Mouse (Mus musculus) mouse trophoblast stem cell (cell line): Measurements from ENCODE around the gene Pfdn4.

ENCODE experiments used
- in situ Hi-C, 2 experiments: fragments of 300-500 bp; cut with MseI, MboI; formaldehyde crosslinking; loops; 2 replicates in 1 of 2; 3 replicates in 1 of 2; pipeline ENCODE4 v1.15.1; 2025

Pfdn4 gene

DNA sequence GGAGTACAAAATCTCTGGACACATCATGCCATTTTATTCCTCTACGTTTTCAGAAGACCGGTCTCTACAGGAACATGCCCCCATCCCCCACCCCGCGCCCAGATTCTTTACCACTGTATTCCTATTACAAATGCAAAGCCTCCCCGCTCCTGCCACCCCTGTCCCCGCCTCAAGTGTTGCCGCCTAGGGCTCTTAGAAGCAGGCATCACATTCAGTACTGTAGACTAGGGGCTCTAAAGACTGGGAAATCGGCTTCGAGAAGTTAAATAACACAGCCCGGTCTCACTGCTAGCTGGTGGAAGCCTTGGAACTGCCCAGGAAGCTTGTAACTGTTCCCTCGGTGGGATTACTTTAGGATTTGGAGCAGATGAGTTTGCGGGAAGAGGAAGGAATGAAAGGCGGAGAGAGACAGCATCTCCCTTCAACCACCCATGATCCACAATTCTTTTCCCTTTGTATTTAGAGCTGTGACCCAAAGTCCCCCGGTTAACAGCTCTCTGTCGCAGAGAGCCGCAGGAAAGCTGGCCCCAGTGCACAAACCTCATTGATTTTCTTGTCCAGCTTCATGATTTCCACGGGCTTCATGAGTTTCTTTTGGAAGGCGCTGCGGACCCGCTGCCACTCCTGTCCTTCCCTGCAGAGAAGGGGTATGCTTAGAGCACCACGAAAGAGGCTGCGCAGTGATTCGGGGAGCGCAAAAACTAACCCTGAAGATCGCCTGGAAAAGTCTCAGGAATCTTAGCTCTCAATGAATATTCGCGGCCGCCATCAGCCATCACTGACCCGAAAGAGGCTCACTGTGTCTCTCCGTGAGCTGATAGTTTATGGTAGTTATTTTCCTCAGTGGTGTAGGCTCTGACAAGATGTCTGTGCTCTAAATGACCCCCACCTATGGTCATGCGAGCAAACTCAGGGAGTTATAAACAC, 1.2 kb upstream of the Pfdn4 start:
- in situ Hi-C loops: no loop called here

DNA sequence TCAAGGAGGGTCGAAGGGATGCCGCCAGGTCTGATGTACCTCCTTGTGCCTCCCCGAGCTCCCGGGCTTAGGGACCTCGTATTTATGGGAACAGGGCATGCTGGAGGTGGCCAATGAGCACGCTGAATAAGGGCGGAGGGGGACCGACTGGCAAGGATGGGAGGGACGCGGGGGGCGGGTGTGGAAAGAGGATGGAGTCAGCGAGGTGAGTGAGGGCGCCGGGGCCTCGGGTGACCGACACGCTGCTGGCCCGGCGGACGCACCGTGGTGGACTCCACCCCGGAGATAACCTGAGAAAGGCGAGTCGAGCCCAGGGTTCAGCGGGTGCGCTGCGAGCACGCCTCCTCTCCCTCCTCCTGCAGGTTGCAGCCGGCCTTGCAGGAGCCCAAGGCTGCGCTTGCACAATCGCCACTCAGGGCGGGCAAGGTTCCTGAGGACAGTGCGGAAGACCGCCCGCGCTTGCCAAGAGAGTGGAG, 901 bp downstream of the Pfdn4 start, which contains the start of gene Cyp24a1:
Cyp24a1 (minus strand) TSS at position 55 of the 476 bp plus-strand sequence.
- in situ Hi-C loops: no loop called here

DNA sequence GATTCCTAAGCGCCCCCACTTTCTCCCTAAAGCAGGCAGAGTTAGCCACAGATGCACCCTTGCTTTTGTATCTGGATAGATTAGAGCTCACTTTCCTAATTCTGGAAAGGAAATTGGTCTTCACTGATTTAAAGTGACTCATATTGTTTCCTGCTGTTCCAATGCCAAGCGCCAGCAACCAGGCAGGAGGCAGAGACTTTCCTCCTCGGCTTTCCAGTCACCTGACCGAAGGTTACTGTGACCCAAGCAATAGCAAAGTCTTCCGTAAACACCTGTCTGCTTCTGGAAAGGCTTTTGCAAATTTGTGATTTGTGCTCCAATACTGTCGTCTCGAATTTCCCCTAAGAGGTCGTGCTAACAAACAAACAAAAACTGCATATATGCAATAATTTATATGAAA, 1.8 kb downstream of the Pfdn4 start:
- in situ Hi-C loops: no loop called here

DNA sequence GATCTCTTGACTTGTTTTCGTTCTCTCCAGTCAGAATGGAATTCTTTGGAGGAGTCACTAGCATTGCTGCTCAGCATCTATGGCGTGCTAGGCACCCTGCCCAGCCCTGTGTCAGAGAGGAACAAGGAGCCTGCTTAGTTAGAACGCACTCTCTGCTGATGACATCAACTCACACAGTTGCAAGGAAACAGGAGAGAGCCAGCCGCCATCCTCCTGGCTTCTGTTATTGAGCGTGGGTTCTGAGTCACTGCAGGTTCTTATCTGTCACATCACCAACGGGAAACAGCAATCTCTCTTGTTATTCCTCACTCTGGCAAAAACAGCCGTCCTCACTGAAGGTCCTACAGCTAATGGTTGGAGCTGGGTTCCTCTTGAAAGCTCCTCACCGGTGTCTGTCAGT, 7.1 kb downstream of the Pfdn4 start:
- in situ Hi-C loops: no loop called here

DNA sequence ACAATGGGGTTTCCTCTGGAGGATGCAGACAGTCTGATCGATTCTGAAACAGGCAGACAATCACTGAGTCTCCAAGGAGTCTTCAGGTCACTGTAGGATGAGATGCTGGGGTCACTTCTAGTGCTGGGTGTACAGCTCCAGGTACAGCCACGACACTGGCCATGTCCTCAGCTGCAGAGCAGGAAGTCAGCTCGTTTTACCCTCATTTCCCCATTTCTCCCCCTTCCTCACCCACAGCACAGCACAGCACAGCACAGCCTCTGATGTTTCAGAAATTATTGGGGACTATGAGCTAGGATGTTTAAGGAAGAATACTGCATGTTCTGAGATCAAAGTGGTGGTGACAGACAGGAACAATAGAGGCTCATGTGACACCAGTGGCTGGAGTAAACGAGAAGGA, 7.8 kb downstream of the Pfdn4 start:
- in situ Hi-C loops: no loop called here

DNA sequence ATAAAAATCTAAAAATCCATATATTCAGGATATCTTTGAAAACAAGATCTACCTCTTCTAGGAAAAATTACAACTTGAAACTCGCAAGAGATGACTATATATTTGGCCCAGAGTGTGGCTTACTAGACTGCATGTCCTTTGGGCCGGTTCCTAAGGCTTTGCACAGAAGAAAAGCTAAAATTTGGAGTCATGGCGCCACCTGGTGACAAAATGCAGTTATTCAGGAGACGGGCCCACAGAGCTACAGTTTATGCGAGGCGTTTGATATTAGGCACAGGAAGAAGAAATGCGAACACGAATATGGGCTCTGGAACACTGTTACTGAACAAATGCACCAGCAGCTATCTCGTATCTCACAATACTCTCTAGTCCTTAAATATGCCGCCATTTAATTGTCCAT, 11.5 kb downstream of the Pfdn4 start:
- in situ Hi-C loops: loop anchor here (5.0 kb wide), 2 partner anchors 55 to 60 kb away; no protein-coding TSS in a partner anchor

DNA sequence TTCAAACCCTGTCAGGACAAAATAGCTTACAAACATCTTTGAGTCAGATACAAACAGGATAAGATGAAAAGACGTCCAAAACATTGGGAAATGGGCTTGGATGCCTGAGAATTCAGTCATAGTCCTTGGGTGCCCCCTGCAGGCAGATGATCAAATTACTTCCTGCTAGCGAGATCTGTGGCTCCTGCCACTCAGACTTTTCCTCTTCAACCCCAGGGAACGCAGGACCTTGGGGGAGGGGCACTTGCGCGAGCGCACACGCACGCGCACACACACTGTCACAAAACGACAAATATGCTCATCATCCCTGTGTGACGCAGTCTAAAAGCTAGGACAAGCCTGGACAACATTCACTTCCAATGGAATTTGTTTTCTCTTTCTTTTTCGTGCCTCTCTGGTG, 12.6 kb downstream of the Pfdn4 start:
- in situ Hi-C loops: loop anchor here (5.0 kb wide), 2 partner anchors 57 to 62 kb away; no protein-coding TSS in a partner anchor

DNA sequence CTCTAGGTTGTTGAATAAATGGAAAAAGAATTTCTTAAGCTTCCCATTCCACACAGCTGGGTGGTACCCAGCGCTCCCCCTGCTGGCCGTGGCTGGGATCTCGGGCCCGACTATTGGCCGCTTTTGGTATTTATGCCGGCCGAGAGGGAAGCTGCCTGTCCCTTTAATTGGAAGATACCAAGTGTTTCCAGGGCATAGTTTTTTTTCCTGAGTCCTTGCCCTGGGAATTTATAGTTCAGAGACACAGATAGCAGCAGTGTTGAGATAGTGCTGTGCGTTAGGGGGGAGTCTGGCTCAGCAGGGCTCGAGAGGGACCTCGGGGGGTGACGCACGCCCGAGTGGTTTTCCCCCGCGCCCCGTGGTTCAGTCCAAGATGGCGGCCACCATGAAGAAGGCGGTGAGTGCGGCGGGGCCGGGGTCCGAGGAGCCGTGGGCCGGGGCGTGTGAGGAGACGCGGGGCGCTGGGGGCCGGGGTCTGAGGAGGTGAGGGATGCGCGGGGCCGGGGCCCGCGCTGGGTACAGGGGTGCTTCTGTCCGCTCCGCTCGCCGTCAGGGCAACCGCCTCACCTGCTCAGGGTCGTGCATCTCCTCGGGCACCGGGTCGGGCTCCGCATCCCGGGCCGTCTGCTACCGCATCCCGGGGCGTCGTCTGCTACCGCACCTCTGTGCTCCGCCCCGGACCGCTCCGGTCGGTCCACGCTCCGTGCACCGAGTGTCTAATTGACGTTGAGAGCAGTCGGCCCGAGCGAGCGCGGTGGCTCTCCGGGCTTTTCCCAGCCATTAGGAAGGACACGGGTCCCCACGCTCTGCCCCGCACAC, 15.1 kb downstream of the Pfdn4 start:
- in situ Hi-C loops: no loop called here

DNA sequence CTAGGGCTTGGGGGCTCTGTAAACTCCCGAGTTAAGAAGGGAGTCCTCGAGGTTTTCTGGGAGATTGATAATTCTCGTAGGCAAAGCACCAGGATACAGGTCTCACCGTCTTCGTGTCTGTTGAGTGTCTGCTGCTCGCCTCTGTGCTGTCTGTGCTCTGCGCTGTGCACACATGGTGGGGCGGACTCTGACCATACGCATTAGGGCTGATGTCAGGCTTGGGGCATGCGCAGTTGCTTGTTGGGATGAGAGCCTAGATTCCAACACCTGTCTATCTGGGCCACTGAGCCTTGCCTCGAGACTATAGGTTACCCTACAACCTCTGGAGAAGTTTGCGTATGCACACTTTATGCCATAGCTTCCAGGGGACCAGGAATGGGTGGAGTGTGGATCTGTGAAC, 17.5 kb downstream of the Pfdn4 start:
- in situ Hi-C loops: no loop called here

DNA sequence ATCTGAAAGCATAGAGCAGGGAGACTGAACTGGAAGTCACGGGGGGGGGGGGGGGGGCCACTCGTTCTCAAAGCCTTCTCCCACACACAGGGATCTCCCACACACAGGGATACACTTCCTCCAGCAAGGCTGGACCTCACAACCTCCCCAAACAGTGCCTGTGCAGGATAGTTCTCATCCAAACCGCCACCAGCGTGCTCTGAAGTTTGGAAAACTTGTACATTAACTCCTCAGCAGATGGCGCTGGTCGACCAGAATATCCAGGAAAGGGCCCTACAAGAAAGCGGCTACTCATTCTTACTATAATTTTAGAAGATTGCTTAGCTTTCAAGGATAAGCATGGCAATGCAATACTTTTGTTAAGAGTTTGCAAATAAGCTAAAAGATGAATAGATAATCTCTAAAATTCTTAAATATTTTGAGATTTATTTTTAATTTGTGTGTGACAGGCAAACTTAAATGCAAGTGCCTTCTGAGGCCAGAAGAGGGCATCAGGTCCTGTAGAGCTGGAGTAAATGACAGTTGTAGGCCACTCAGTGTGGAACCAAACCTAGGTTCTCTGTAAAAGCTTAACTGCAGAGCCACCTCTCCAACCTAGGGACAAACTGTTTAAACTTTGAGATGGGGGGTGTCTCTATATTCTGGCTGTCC, 24.2 kb downstream of the Pfdn4 start:
- in situ Hi-C loops: loop anchor here (5.0 kb wide), 2 partner anchors 77 to 352 kb away; no protein-coding TSS in a partner anchor

DNA sequence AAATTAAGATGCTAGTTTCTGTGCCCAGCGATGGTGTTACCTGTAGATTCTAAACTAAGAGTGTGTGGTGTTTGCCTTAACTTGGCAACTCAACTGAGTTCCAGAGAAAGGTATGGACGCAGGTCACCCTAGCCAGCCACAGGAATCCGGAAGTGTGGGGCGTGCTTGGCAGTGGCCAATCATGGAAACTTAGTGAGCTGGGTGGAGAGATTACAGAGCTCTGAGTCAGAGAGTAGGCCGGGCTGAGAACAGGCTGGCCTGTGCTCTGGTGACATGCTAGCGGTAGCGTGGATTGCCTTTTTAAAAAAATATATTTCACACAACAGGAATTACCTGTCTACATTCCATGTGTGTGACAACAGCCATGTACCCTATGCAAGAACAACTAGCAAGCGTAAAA, 30.3 kb downstream of the Pfdn4 start:
- in situ Hi-C loops: loop anchor here in 1 of 2 experiments (5.0 kb wide), 1 partner anchor 346 kb away; no protein-coding TSS in a partner anchor

DNA sequence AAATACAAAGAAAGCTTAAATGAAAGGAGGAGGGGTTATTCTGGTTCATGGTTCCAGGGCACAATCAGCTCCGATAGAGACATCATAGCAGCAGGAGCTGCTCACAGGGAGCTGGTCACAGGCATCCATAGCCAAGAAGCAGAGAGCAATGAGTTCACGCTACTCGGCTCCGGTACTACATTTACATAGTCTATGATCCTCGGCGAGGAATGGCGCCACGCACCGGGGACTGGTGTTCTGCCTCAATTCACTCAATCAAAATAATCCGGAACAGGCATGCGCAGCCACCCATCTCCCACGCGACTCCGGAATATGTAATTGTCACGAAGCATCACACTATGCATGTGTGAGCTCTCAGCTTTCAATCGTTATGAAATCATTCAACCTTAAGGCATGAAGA, 31.8 kb downstream of the Pfdn4 start:
- in situ Hi-C loops: loop anchor here in 1 of 2 experiments (5.0 kb wide), 1 partner anchor 344 kb away; no protein-coding TSS in a partner anchor

DNA sequence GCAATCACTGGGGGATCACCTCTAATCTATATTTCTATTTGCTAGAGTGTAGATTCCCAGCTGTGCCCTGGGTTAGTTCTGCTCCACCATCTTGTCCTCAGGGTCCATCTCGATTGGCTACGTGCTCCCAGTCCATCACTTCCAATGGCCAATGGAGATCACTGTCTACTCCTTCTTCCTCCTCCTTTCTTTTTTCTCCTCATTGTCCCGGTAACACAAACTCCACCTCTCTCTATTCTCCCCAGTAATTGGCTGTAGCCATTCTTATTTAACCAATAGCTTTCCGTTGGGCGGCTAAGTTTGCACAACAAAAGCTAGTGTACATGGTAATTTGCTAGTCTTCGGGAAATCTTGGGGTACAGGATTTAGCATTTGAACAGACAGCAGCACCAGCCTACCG, 33.5 kb downstream of the Pfdn4 start:
- in situ Hi-C loops: loop anchor here in 1 of 2 experiments (5.0 kb wide), 1 partner anchor 343 kb away; no protein-coding TSS in a partner anchor

DNA sequence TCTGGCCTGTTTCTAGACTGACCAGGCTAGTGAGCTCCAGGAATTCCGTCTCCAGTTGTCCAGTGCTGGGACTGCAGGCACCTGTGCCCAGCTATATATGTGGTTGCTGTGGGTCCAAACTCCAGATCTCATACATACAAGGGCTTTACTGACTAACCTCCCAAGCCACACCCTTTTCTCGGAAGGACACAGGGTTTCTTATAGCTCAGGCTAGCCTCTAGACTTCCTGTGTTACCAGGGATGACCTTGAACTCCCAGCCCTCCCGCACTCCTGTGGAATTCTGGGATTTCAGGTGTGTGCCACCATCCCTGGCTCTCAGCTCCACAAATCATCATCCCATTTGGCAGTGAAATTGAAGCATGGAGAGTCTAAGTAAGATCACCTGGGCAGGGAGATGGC, 34.0 kb downstream of the Pfdn4 start:
- in situ Hi-C loops: no loop called here

DNA sequence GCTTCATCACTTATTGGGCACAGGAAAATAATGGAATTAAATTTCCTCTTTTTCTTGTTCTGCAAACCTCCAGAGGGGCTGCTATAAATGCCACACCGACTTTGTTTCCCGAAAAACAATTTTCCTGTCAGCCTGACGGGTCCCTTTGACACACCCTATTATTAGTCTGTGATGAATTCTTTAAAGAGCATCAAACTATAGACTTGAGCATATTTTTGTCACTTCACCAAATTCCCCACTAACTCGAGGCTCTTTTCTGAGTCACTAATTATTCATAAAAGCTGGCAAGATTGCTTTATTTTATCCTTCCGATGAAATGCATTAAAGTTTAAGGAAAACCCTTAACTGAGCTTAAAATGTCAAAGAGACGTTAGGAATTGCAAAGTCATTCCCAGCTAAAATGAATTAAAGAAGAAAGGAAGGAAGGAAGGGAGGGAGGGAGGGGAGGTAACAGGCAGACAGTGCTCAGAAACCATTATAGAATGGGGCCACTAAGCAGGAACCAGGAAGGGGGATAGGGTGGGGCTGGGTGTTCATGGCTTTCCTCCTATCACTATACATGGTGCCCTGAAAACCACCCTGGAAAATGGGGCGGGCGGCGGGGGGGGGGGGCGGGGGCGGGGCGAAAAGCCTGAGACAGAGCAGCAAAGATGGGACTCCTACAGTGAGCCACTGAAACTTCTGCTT, 38.0 kb downstream of the Pfdn4 start:
- in situ Hi-C loops: no loop called here

DNA sequence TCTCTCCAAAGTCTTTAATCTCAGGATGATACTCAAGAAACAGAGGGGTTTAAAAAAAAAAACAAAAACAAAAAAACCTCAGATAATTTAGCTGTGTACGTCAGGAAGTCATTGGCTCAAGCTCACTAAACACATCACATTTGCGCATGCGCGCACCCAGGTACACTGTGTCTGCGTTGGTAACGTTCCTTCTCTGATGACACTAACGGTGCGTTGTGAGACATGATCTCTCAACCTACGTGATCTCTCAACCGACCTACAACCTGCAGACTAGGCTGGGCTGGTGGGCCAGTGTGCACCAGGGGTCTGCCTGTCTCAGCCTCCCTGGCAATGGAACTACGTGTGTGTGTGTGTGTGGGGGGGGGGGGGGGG, 38.6 kb downstream of the Pfdn4 start:
- in situ Hi-C loops: no loop called here

DNA sequence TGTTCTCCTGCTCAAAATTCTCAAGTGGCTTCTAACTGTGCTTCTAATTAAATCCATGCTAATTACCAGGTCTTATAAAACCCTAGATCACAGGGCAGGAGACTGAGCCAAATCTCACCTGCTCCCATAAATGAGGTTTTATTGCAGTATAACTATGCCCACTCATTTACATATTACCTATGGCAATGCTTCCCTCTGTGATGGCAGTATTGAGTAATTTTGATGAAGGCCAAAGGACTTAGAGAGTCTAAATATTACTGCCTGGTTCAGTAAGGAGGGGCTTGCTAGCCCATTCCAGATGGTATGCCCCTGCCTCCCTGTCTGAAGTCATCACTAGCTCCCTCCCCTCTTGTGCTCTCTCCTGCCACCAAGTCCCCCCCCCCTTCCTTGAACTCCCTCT, 39.6 kb downstream of the Pfdn4 start:
- in situ Hi-C loops: no loop called here

DNA sequence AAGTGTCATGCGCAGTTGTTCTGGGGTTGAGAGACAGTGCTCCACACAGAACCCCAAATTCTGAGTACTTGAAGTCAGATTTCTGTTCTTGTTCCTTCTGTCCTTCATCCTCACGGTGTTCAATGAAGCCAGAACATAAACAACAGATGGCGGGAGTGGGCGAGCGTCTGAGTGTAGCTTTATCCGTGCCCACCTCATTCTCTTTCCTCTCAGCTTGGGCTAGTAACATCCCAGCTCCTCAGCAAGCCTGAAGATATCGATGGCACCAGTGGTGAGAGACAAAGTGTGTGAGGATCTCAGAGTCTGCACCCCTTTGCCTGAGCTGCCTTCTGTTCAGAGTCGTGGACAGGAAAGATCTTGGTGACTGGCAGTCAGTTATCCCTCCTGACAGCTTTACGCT, 43.0 kb downstream of the Pfdn4 start:
- in situ Hi-C loops: no loop called here

DNA sequence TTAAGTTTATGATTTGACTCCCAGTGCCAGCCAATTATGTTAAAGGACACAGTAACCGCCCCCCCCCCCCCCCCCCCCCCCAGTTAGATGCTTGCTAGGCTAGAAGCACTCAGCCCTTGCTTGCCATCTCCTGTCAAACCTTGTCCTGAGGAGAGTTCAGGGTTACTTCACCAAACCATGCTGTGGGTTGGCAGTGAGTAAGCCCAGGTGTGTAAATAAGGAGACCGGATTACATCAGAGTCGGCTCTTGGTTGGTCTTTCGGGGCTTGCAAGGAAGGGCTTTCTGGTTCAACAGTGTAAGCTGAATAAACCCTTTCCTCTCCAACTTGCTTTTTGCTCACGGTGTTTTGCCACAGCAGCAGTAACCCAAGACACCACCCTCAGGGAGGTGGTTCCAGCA, 47.4 kb downstream of the Pfdn4 start:
- in situ Hi-C loops: no loop called here

DNA sequence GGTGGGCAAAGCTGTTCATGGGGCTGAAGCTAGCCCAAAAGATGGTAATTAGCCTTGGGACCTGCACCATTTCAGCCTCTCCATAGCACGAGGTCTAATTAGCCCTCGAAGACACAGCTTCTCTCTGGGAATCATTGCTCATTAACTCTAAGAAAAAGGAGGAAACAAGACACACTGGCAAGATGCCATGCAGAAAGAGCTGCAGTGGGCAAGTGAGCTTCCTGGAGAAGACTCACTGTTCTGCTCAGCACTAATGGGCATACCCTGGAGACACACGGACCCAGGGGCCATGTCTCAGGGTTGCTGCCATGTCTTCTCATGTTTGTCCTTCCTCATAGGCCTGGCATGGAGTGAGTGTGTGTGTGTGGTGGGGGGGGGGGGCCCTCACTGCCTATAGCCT, 47.9 kb downstream of the Pfdn4 start:
- in situ Hi-C loops: no loop called here

DNA sequence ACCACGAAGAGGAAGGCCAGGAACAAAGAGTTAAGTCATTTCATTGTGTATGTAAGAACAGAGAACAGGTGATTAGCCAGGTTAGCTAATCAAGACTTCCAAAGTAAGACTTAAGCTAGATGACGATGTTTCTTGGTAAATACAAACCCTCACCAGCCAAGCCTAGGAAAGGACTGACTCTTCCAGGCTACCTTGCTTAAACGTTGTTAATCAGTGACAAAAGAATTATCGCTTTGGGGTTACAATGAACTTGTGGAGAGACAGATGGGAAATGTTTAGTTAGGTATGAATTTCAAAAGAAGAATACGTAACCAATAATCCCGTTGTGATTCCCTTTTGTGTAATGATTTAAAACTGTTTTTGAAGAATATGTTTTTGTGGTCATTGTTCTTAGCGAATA, 48.7 kb downstream of the Pfdn4 start:
- in situ Hi-C loops: no loop called here
